Mouse (Mus musculus): ENCODE measurements around the gene Ap1s1. TPM values are rescaled to one million over a fixed set of nuclear protein-coding genes. Genes with fewer than 3 reads are reported as not detected.

The Ap1s1 gene
- polyA plus RNA-seq, 1 experiment, result 78.9 TPM

DNA sequence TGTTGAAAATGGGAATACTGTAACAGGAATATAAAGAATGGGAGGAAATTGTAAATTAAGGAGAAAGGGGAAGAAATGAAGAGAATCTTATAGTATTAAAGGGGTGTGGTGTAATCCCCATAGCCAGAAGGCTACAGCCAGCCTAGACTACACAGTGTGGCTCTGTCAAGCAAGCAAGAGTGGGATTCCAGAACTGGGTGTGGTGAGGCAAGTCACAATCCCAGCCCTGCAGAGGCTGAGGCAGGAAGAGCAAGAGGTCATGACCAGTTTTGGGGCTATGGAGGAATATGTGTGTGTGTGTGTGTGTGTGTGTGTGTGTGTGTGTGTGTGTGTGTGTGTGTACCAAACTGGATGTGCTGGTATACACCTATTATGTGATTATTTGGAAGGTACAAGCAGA is 1.1 kb upstream of the Ap1s1 start:
- no peak overlapping the region for H3K4me3 ChIP-seq (ENCODE audit: low read depth, low read length)
- TF ChIP-seq POLR2A (IDR thresholded peaks at IDR 0.05; ENCODE audit: insufficient read depth, low read length) (no peak), EP300 (IDR thresholded peaks at IDR 0.05; ENCODE audit: insufficient read depth, low read depth, low read length) (peak; percentile 87), CTCF (IDR thresholded peaks at IDR 0.05; ENCODE audit: low read depth, low read length) (no peak)
- H3K9me3 ChIP-seq (replicated peaks; ENCODE audit: control insufficient read depth, insufficient read depth, low read length, poor library complexity, severe bottlenecking), result no peaks in the 10 kb centered on the region
- H3K36me3 ChIP-seq (ENCODE audit: control insufficient read depth, insufficient read depth, low read length, poor library complexity, severe bottlenecking), result no peaks in the 10 kb centered on the region
- H3K27ac ChIP-seq (ENCODE audit: insufficient read depth, low read length), result peak overlapping the region; percentile 73; the same call in 1 of the 2 replicates
- no peaks in the 10 kb centered on the region for H3K27me3 ChIP-seq (ENCODE audit: control insufficient read depth, insufficient read depth, low read length, poor library complexity, severe bottlenecking)
- no peak overlapping the region for H3K9ac ChIP-seq (ENCODE audit: low read depth, poor library complexity, severe bottlenecking)
- H3K4me1 ChIP-seq (ENCODE audit: control insufficient read depth, insufficient read depth, low read length), result peaks cover 5% of the 10 kb centered on the region

DNA sequence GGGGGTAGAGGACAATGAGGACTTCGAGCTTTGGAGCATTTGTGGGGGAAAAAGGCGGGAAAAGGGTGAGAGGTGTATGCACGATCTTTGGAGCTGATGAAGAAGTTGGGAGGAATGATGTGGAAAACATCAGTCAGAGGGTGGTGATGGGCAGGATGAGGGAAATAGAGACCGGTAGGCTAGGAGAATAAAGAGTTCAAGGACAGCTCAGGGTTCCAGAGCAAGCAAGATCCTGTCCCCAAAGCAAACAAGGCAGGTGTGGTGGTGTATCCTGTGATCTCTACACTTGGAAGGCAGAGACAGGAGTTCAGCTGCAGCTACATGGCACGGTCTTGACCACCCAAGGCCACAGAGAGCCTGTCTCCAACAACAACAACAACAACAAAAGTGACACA is 386 bp upstream of the Ap1s1 start:
- Histone ChIP-seq H3K9me3 (replicated peaks; ENCODE audit: control insufficient read depth, insufficient read depth, low read length, poor library complexity, severe bottlenecking) (no peaks in the 10 kb centered on the region), H3K4me1 (ENCODE audit: control insufficient read depth, insufficient read depth, low read length) (peaks cover 3% of the 10 kb centered on the region), H3K4me3 (ENCODE audit: low read depth, low read length) (no peak overlapping the region), H3K27ac (ENCODE audit: insufficient read depth, low read length) (peak overlapping the region; percentile 77), H3K9ac (ENCODE audit: low read depth, poor library complexity, severe bottlenecking) (no peak overlapping the region), H3K27me3 (ENCODE audit: control insufficient read depth, insufficient read depth, low read length, poor library complexity, severe bottlenecking) (no peaks in the 10 kb centered on the region), H3K36me3 (ENCODE audit: control insufficient read depth, insufficient read depth, low read length, poor library complexity, severe bottlenecking) (no peaks in the 10 kb centered on the region)
- TF ChIP-seq CTCF (IDR thresholded peaks at IDR 0.05; ENCODE audit: low read depth, low read length) (no peak), POLR2A (IDR thresholded peaks at IDR 0.05; ENCODE audit: insufficient read depth, low read length) (no peak), EP300 (IDR thresholded peaks at IDR 0.05; ENCODE audit: insufficient read depth, low read depth, low read length) (0 out of 2 replicates have a peak, but pooled peaks have one; percentile 11)

- Histone ChIP-seq H3K4me1 (ENCODE audit: control insufficient read depth, insufficient read depth, low read length) (peaks cover 3% of the 10 kb centered on the region), H3K27ac (ENCODE audit: insufficient read depth, low read length) (no peak overlapping the region)
- TF ChIP-seq CTCF (IDR thresholded peaks at IDR 0.05; ENCODE audit: low read depth, low read length) (no peak), EP300 (IDR thresholded peaks at IDR 0.05; ENCODE audit: insufficient read depth, low read depth, low read length) (no peak), POLR2A (IDR thresholded peaks at IDR 0.05; ENCODE audit: insufficient read depth, low read length) (no peak)
These were observed 1.9 kb downstream of the Ap1s1 start for GRCm38 (mm10) chr5:137043997-137044396.

GRCm38 (mm10) chr5:137041442-137041841 is 4.5 kb downstream of the Ap1s1 start:
- no peak overlapping the region for H3K9ac ChIP-seq (ENCODE audit: low read depth, poor library complexity, severe bottlenecking)
- no peaks in the 10 kb centered on the region for H3K36me3 ChIP-seq (ENCODE audit: control insufficient read depth, insufficient read depth, low read length, poor library complexity, severe bottlenecking)
- H3K4me3 ChIP-seq (ENCODE audit: low read depth, low read length), result no peak overlapping the region
- no peaks in the 10 kb centered on the region for H3K27me3 ChIP-seq (ENCODE audit: control insufficient read depth, insufficient read depth, low read length, poor library complexity, severe bottlenecking)
- H3K4me1 ChIP-seq (ENCODE audit: control insufficient read depth, insufficient read depth, low read length), result peaks cover 2% of the 10 kb centered on the region
- no peak for TF ChIP-seq EP300 (IDR thresholded peaks at IDR 0.05; ENCODE audit: insufficient read depth, low read depth, low read length)
- TF ChIP-seq CTCF (IDR thresholded peaks at IDR 0.05; ENCODE audit: low read depth, low read length), result no peak
- no peak for TF ChIP-seq POLR2A (IDR thresholded peaks at IDR 0.05; ENCODE audit: insufficient read depth, low read length)
- no peaks in the 10 kb centered on the region for H3K9me3 ChIP-seq (replicated peaks; ENCODE audit: control insufficient read depth, insufficient read depth, low read length, poor library complexity, severe bottlenecking)
- no peak overlapping the region for H3K27ac ChIP-seq (ENCODE audit: insufficient read depth, low read length)

More at GRCm38 (mm10) chr5:137043997-137044396, 1.9 kb downstream of the Ap1s1 start:
- Histone ChIP-seq H3K36me3 (ENCODE audit: control insufficient read depth, insufficient read depth, low read length, poor library complexity, severe bottlenecking) (no peaks in the 10 kb centered on the region), H3K27me3 (ENCODE audit: control insufficient read depth, insufficient read depth, low read length, poor library complexity, severe bottlenecking) (no peaks in the 10 kb centered on the region), H3K9me3 (replicated peaks; ENCODE audit: control insufficient read depth, insufficient read depth, low read length, poor library complexity, severe bottlenecking) (no peaks in the 10 kb centered on the region), H3K9ac (ENCODE audit: low read depth, poor library complexity, severe bottlenecking) (no peak overlapping the region), H3K4me3 (ENCODE audit: low read depth, low read length) (no peak overlapping the region)

GRCm38 (mm10) chr5:137039453-137039852 is 6.5 kb downstream of the Ap1s1 start:
- no peaks in the 10 kb centered on the region for H3K9me3 ChIP-seq (replicated peaks; ENCODE audit: control insufficient read depth, insufficient read depth, low read length, poor library complexity, severe bottlenecking)
- H3K36me3 ChIP-seq (ENCODE audit: control insufficient read depth, insufficient read depth, low read length, poor library complexity, severe bottlenecking), result no peaks in the 10 kb centered on the region
- no peak overlapping the region for H3K4me3 ChIP-seq (ENCODE audit: low read depth, low read length)
- H3K27me3 ChIP-seq (ENCODE audit: control insufficient read depth, insufficient read depth, low read length, poor library complexity, severe bottlenecking), result no peaks in the 10 kb centered on the region
- TF ChIP-seq CTCF (IDR thresholded peaks at IDR 0.05; ENCODE audit: low read depth, low read length) (no peak), POLR2A (IDR thresholded peaks at IDR 0.05; ENCODE audit: insufficient read depth, low read length) (no peak), EP300 (IDR thresholded peaks at IDR 0.05; ENCODE audit: insufficient read depth, low read depth, low read length) (no peak)
- no peak overlapping the region for H3K27ac ChIP-seq (ENCODE audit: insufficient read depth, low read length)
- H3K9ac ChIP-seq (ENCODE audit: low read depth, poor library complexity, severe bottlenecking), result no peak overlapping the region
- H3K4me1 ChIP-seq (ENCODE audit: control insufficient read depth, insufficient read depth, low read length), result no peaks in the 10 kb centered on the region

DNA sequence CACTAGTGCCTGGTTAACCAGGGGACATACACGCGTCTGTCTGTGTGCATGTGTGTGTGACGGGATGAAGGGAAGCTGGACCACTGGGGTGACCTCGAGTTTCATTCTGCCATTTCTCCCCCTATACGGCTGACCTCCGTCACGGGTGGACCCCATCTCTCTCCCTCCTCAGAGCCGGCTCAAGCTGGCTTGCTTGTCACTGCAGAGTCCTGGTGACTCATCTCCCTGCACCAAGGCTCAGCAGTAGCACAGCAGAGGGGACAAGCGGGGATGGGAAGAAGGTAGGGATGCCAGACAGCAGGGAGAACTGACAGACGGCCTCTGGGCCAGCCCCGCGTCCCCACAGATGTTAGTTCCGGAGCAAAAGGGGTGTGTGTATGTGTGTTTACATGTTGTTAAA is 9.7 kb downstream of the Ap1s1 start:
- H3K4me1 ChIP-seq (ENCODE audit: control insufficient read depth, insufficient read depth, low read length), result no peaks in the 10 kb centered on the region
- TF ChIP-seq POLR2A (IDR thresholded peaks at IDR 0.05; ENCODE audit: insufficient read depth, low read length) (no peak), EP300 (IDR thresholded peaks at IDR 0.05; ENCODE audit: insufficient read depth, low read depth, low read length) (no peak), CTCF (IDR thresholded peaks at IDR 0.05; ENCODE audit: low read depth, low read length) (no peak)
- H3K9me3 ChIP-seq (replicated peaks; ENCODE audit: control insufficient read depth, insufficient read depth, low read length, poor library complexity, severe bottlenecking), result no peaks in the 10 kb centered on the region
- H3K27ac ChIP-seq (ENCODE audit: insufficient read depth, low read length), result no peak overlapping the region
- H3K9ac ChIP-seq (ENCODE audit: low read depth, poor library complexity, severe bottlenecking), result no peak overlapping the region
- H3K36me3 ChIP-seq (ENCODE audit: control insufficient read depth, insufficient read depth, low read length, poor library complexity, severe bottlenecking), result no peaks in the 10 kb centered on the region
- H3K27me3 ChIP-seq (ENCODE audit: control insufficient read depth, insufficient read depth, low read length, poor library complexity, severe bottlenecking), result peaks cover 3% of the 10 kb centered on the region; the same call in 1 of the 2 replicates
- H3K4me3 ChIP-seq (ENCODE audit: low read depth, low read length), result no peak overlapping the region
